27 mouse cellular contexts compared by ENCODE assay signal in the genomic region with DNA sequence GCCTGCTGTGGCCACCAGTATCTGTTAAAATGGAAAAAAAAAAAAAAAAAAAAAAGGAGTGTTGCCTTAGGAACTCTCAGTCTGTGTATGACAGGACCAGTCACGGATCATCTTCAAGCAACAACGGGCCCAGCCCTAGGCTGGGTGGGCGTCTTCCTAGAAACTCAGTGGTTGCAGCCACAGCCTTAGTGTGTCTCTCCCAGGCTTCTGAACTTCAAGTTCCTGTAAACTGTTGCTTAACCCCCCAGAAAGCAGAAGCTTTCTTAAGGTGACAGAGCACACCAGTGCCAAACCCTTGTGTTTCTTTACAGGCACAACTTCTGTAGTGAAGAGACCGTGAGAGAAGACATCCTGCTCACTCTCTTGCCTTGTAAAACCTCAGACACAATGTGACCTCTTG. TPM values are rescaled to one million over a fixed set of nuclear protein-coding genes. Genes with fewer than 3 reads are reported as not detected.
DNase-seq lines count a peak whose midpoint lies in the region; ATAC-seq and TF ChIP-seq lines count a peak whose summit lies in the region.
"Had no signal": no experiment of that assay in that cellular context is flagged by ENCODE, and none has a peak within 500 bp of the region (broad histone marks: within the 10 kb centered on the region; RNA-seq: fewer than 3 reads in every experiment).

No protein-coding gene starts in this region.

- 70% methylated on average over 4 of the region's 4 CpGs for WGBS in heart, embryonic 10.5 days
- 30% methylated on average over 4 of the region's 4 CpGs for WGBS in kidney, adult 2 months

- no peak for TF ChIP-seq POLR2A in kidney, adult 2 months (IDR thresholded peaks at IDR 0.05; ENCODE audit: low read depth, low read length)

- H3K27me3 ChIP-seq in heart, embryonic 10.5 days (ENCODE audit: insufficient read depth, poor library complexity, severe bottlenecking): no peaks in the 10 kb centered on the region
- no peaks in the 10 kb centered on the region for H3K27me3 ChIP-seq in kidney, adult 2 months (replicated peaks; ENCODE audit: control insufficient read depth, insufficient read depth, low read length)
- H3K27me3 ChIP-seq: embryonic facial prominence, embryonic 15.5 days; heart, embryonic 15.5 days had no signal

- no peaks in the 10 kb centered on the region for H3K4me1 ChIP-seq in heart, embryonic 10.5 days
- H3K4me1 ChIP-seq in kidney, adult 2 months (ENCODE audit: control insufficient read depth, insufficient read depth, low read length): no peaks in the 10 kb centered on the region
- H3K4me1 ChIP-seq: embryonic facial prominence, embryonic 15.5 days; heart, embryonic 15.5 days had no signal

- no peaks in the 10 kb centered on the region for H3K9me3 ChIP-seq in heart, embryonic 10.5 days
- H3K9me3 ChIP-seq: embryonic facial prominence, embryonic 15.5 days; forebrain, embryonic 10.5 days; heart, embryonic 15.5 days; hindbrain, embryonic 10.5 days had no signal

- peak; percentile 30 for DNase-seq in heart, embryonic 10.5 days (ENCODE audit: low spot score)
- no peak for DNase-seq in heart, postnatal 4 days
- peak; percentile 27 for DNase-seq in testis, postnatal 10 days (ENCODE audit: low spot score)
- no peak for DNase-seq in testis, postnatal 14 days (ENCODE audit: low spot score)
- no peak for DNase-seq in kidney, adult 2 months
- DNase-seq in kidney, postnatal 14 days: no peak
- DNase-seq: adrenal gland, postnatal 10 days; B cell, adult 2 months; cerebellum, adult 18-20 months; cerebellum, adult 9-11 months; cerebellum, postnatal 36 days; gastrocnemius, adult 2 months; gastrocnemius, postnatal 36 days; heart, adult 18-20 months; heart, postnatal 14 days had no signal

- TF ChIP-seq CTCF in kidney, adult 2 months (conservative IDR thresholded peaks at IDR 0.05; ENCODE audit: insufficient read depth, insufficient read length, low read depth, low read length): no peak

- H3K27ac ChIP-seq in heart, embryonic 10.5 days: no peak overlapping the region
- H3K27ac ChIP-seq in kidney, adult 2 months (ENCODE audit: insufficient read depth, low read depth, low read length): no peak overlapping the region
- H3K27ac ChIP-seq: embryonic facial prominence, embryonic 15.5 days; forebrain, embryonic 10.5 days; gastrocnemius, adult 2 months; heart, embryonic 15.5 days; hindbrain, embryonic 10.5 days; hindbrain, embryonic 14.5 days had no signal

- H3K36me3 ChIP-seq in heart, embryonic 10.5 days: no peaks in the 10 kb centered on the region
- H3K36me3 ChIP-seq in kidney, adult 2 months (ENCODE audit: control insufficient read depth, insufficient read depth, low read length): no peaks in the 10 kb centered on the region
- H3K36me3 ChIP-seq: embryonic facial prominence, embryonic 15.5 days; forebrain, embryonic 10.5 days; heart, embryonic 15.5 days; hindbrain, embryonic 10.5 days had no signal

- peak; percentile 76 for ATAC-seq in megakaryocyte, adult 5-6 weeks (ENCODE audit: poor library complexity, severe bottlenecking)
- ATAC-seq: CD4-positive, CD25-positive, alpha-beta regulatory T cell, adult 4 months; forebrain, embryonic 14.5 days had no signal

- H3K4me3 ChIP-seq in heart, embryonic 10.5 days: no peak overlapping the region
- H3K4me3 ChIP-seq in kidney, adult 2 months (ENCODE audit: insufficient read depth, low read depth, low read length): no peak overlapping the region
- H3K4me3 ChIP-seq: embryonic facial prominence, embryonic 15.5 days; erythroblast, embryonic 14.5 days; forebrain, embryonic 10.5 days; gastrocnemius, adult 2 months; heart, embryonic 15.5 days; hindbrain, embryonic 10.5 days had no signal

RNA-seq across cellular contexts. Expression of a gene that starts 15.0 kb away (rescaled TPM):
- 0.31 and 3.9 TPM in 2 replicates for polyA plus RNA-seq in heart, embryonic 10.5 days (2016; fragmentation: Nextera tagmentation; extraction: Ambion mirVana)
- 1 to 10 TPM in 1 of 2 experiments, under 1 TPM in 1; 0.32 to 1.0 TPM for total RNA-seq in heart, postnatal 4 days (2021)
- not detected in 2 replicates for total RNA-seq in megakaryocyte, adult 5-6 weeks (2015)
- total RNA-seq in megakaryocyte, adult 5-6 weeks (2017): not detected in 2 replicates
- polyA plus RNA-seq in kidney, adult 2 months (2012; rRNA removed): 0.31 and 0.38 TPM in 2 replicates
- total RNA-seq: gastrocnemius, adult 2 months; gastrocnemius, postnatal 36 days; heart, postnatal 14 days; MEL had no signal
- polyA plus RNA-seq: CD4-positive, CD25-positive, alpha-beta regulatory T cell, adult 4 months; embryonic facial prominence, embryonic 11.5 days; erythroblast, embryonic 14.5 days; forebrain, embryonic 10.5 days; hindbrain, embryonic 10.5 days; hindbrain, embryonic 14.5 days had no signal

RNA-seq across cellular contexts. Expression of a gene that starts 15.8 kb away (rescaled TPM):
- polyA plus RNA-seq in heart, embryonic 10.5 days (2016; fragmentation: Nextera tagmentation; extraction: Ambion mirVana): 0.11 and 1.4 TPM in 2 replicates
- under 1 TPM in 1 of 2 experiments, not detected in 1; 0.16 TPM for total RNA-seq in heart, postnatal 4 days (2021)
- not detected in 2 replicates for total RNA-seq in megakaryocyte, adult 5-6 weeks (2015)
- not detected in 2 replicates for total RNA-seq in megakaryocyte, adult 5-6 weeks (2017)
- not detected in 2 replicates for polyA plus RNA-seq in kidney, adult 2 months (2012; rRNA removed)
- total RNA-seq: adrenal gland, postnatal 10 days; gastrocnemius, adult 2 months; gastrocnemius, postnatal 36 days; heart, adult 18-20 months; heart, postnatal 14 days; MEL had no signal
- polyA plus RNA-seq: CD4-positive, CD25-positive, alpha-beta regulatory T cell, adult 4 months; embryonic facial prominence, embryonic 11.5 days; erythroblast, embryonic 14.5 days; hindbrain, embryonic 10.5 days had no signal

RNA-seq across cellular contexts. Expression of a gene that starts 50.5 kb away (rescaled TPM):
- not detected in 2 replicates for polyA plus RNA-seq in heart, embryonic 10.5 days (2016; fragmentation: Nextera tagmentation; extraction: Ambion mirVana)
- total RNA-seq in heart, postnatal 4 days (2021): under 1 TPM in 1 of 2 experiments, not detected in 1; 0.29 TPM
- total RNA-seq in megakaryocyte, adult 5-6 weeks (2015): not detected in 2 replicates
- not detected in 2 replicates for total RNA-seq in megakaryocyte, adult 5-6 weeks (2017)
- polyA plus RNA-seq in kidney, adult 2 months (2012; rRNA removed): 0.16 TPM in 2 replicates
- total RNA-seq: adrenal gland, postnatal 10 days; gastrocnemius, adult 2 months; gastrocnemius, postnatal 36 days; heart, adult 18-20 months; heart, postnatal 14 days; MEL had no signal
- polyA plus RNA-seq: CD4-positive, CD25-positive, alpha-beta regulatory T cell, adult 4 months; embryonic facial prominence, embryonic 11.5 days; embryonic facial prominence, embryonic 15.5 days; erythroblast, embryonic 14.5 days; forebrain, embryonic 10.5 days; forebrain, embryonic 14.5 days; heart, embryonic 11.5 days; heart, embryonic 15.5 days; hindbrain, embryonic 14.5 days had no signal

Comparison
In these comparisons a context has a peak if more than half of its experiments do, and no peak if none do; other contexts are left out.
1. DNase-seq: peak in heart, embryonic 10.5 days (single experiment) and testis, postnatal 10 days (single experiment); none in heart, postnatal 4 days (single experiment), testis, postnatal 14 days (single experiment), kidney, adult 2 months (single experiment) and kidney, postnatal 14 days (single experiment).